Mouse (Mus musculus): ENCODE results near the gene Psma3. TPM values are rescaled to one million over a fixed set of nuclear protein-coding genes. Genes with fewer than 3 reads are reported as not detected.

Psma3 gene
- polyA plus RNA-seq (2021; fragmentation: Nextera tagmentation): 420 and 451 TPM in 2 replicates
- long read RNA-seq, experiment 1, transcript Psma3-206 (11 exons, 1,394 nt): minor isoform, 7 of 398 reads
- long read RNA-seq, experiment 1, transcript Psma3-201 (11 exons, 875 nt): minor isoform, 21 of 398 reads
- long read RNA-seq, experiment 1, transcript Psma3-202 (11 exons, 2,846 nt): major isoform, 292 of 398 reads
- long read RNA-seq, experiment 1, transcript Psma3-203 (10 exons, 1,027 nt): minor isoform, 19 of 398 reads
- long read RNA-seq, experiment 1, partial matches to known transcripts: 9 of 398 reads
- long read RNA-seq, experiment 1, other reads (novel, unspliced or antisense): 46 of 398 reads
- long read RNA-seq, experiment 2, transcript Psma3-201 (11 exons, 875 nt): minor isoform, 47 of 530 reads
- long read RNA-seq, experiment 2, transcript Psma3-202 (11 exons, 2,846 nt): major isoform, 313 of 530 reads
- long read RNA-seq, experiment 2, transcript Psma3-206 (11 exons, 1,394 nt): minor isoform, 9 of 530 reads
- long read RNA-seq, experiment 2, transcript Psma3-203 (10 exons, 1,027 nt): minor isoform, 9 of 530 reads
- long read RNA-seq, experiment 2, partial matches to known transcripts: 18 of 530 reads
- long read RNA-seq, experiment 2, other reads (novel, unspliced or antisense): 133 of 530 reads

DNA sequence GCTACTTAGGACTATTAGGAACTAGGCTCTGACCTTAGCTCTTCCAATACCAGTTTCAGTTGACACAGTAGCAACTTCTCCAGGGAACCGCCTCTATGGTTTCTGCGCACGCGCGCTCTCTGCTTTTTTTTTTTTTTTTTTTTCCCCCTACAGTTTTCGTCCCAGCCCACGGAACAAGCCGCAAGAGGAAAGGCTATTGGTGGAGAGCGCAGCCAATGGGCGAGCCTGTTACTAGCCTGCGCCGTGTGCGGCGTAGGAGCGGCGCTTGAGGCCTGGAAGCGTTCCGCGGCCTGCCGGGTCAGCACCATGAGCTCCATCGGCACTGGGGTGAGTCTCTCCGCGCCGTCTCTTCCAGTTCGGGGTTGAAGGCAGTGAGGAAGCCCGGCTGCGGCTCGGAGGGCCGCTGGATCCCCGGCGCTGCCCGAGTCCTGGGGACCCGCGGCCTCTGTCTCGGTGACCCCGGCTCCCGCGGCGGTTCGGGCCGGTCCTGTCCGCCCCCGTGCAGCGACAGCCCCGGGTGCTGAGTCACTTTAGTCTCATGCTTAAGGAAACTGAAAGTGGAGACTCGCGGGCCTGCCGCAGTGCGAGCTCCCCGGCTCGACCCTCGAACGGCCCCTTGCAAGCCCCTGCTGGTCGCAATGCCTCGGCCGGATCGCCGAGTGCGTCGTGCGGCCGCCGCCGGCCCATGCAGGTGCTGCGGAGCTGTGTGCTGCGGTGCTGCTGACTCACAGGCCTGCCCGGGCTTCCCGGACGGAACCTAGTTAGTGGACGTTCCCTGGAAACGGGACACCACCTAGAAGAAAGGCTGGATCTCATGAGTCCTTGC is at the start of gene Psma3:
Psma3 (plus strand) TSS at position 181 of the 826 bp plus-strand sequence.

DNA sequence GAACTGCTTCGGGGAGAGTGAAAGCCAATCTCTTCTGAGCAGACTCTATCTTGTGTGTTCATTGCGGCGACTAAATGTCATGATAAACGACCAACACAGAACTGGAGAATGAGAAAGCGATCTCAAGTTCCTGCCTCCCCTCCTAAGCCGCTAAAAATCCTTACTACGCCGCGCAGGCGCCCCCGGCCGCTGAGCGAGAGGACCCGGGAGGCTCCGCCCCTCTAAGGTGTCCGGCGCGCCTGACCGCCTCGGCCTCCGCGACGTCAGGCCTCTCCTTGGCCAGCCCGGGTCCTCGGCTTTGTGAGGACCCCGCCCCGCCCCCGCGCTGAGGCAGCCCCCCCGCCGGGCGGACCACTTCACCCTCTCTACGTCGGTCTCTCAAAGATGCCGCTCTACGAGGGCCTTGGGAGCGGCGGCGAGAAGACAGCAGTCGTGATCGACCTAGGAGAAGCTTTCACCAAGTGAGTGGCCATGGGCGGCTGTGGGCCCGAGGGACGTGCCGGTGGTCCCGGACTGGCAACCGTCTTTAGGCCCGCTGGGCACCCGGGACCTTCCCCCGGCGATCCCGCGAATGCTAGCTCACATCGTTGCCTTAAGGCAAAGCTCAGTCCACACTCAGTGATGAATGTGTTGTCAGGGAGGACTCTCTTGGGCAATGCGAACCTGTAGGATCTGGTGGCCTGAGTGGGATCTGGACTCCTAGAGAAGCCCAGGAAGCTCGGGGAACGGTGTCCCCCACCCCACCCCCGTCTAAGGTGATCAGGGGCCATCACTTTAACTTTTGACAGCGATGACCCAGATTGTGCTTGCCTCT is 36.6 kb upstream of the Psma3 start, which contains the start of gene Actr10:
Actr10 (plus strand) TSS at position 287 of the 814 bp plus-strand sequence.

DNA sequence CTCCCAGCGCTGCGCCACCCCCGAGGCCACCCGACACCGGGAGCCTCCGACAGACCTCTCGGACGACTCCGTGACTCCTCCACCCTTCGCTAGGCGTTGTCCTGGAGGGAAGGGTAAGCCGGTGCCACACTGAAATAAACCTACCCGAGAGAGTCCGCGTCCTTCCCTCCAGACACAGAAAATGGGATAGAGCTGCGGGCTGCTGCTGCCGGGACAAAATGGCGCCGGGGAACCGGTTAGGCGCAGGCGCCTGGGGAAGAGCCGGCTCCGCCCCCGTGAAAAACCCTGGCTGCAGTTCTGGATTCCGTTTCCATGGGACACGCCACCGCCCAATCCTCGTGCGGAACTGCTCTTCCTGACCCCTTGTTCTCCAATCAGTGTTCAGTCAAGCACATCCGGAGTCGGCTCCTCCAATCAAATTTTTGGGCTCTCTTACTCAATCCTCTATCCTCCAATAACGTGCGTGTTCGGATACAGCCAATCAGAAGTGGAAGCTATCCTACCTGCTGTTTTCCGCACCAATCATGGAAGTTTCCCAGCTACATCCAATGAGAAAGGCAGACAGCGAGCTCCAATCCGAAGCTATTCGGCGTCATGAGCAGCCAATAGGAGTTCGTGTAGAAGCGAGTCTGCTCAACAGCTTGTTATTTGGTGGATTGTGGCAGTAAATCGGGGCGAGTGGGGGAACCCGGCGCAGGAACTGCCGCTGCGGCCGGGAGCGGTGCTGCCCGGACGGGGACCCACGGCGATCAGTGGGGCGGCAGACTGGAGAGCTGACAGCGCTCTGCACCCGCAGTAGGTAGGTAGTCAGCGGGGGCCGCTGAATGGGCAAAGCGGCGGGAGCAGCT is 41.2 kb downstream of the Psma3 start, which contains the start of gene Arid4a:
Arid4a (plus strand) TSS at position 628 of the 848 bp plus-strand sequence.

Other genes with a start within 250 kb of the Psma3 start
- 6.3 and 10.1 TPM in 2 replicates for gene Frmd6, start 149.1 kb upstream of the Psma3 start, polyA plus RNA-seq (2021; fragmentation: Nextera tagmentation)
- gene Actr10, start 36.8 kb upstream of the Psma3 start, polyA plus RNA-seq (2021; fragmentation: Nextera tagmentation): 109 and 117 TPM in 2 replicates
- 27.4 and 32.7 TPM in 2 replicates for gene Arid4a, start 41.4 kb downstream of the Psma3 start, polyA plus RNA-seq (2021; fragmentation: Nextera tagmentation)
- not detected in 2 replicates for gene Tomm20l, start 136.8 kb downstream of the Psma3 start, polyA plus RNA-seq (2021; fragmentation: Nextera tagmentation)
- gene Timm9, start 162.1 kb downstream of the Psma3 start, polyA plus RNA-seq (2021; fragmentation: Nextera tagmentation): 67.2 and 80.6 TPM in 2 replicates
- gene 2700049A03Rik, start 162.2 kb downstream of the Psma3 start, polyA plus RNA-seq (2021; fragmentation: Nextera tagmentation): 1.6 and 1.8 TPM in 2 replicates